Mouse (Mus musculus): Measurements from ENCODE around the gene Rnf113a1. TPM values are rescaled to one million over a fixed set of nuclear protein-coding genes. Genes with fewer than 3 reads are reported as not detected.

The Rnf113a1 gene
- total RNA-seq (2023), result 1.8 to 2.2 TPM (median 2.0 TPM) in 4 replicates

GRCm38 (mm10) chrX:37191105-37191743 lies at the start of gene Rnf113a1, which contains the start of gene Ndufa1:
Rnf113a1 (plus strand) TSS chrX:37191245.
Ndufa1 (minus strand) TSS chrX:37191163.

GRCm38 (mm10) chrX:37168742-37169141 lies 22.3 kb upstream of the Rnf113a1 start, which contains the start of gene Akap14:
Akap14 (minus strand) TSS chrX:37168842.

GRCm38 (mm10) chrX:37210941-37211340 lies 19.9 kb downstream of the Rnf113a1 start, which contains the start of gene Gm9:
Gm9 (minus strand) TSS chrX:37211041.

GRCm38 (mm10) chrX:37222158-37222557 lies 31.1 kb downstream of the Rnf113a1 start, which contains the start of gene Rhox1:
Rhox1 (minus strand) TSS chrX:37222258.

Other genes with a start within 250 kb of the Rnf113a1 start
- gene Sept6, start 199.5 kb upstream of the Rnf113a1 start, total RNA-seq (2023), result 99.3 to 110 TPM (median 108 TPM) in 4 replicates
- gene Sowahd, start 142.4 kb upstream of the Rnf113a1 start, total RNA-seq (2023), result not detected in 4 replicates
- 1,288 to 1,425 TPM (median 1,387 TPM) in 4 replicates for gene Rpl39, start 105.8 kb upstream of the Rnf113a1 start, total RNA-seq (2023)
- 43.7 to 54.3 TPM (median 49.9 TPM) in 4 replicates for gene Upf3b, start 80.9 kb upstream of the Rnf113a1 start, total RNA-seq (2023)
- 14.2 to 18.0 TPM (median 16.2 TPM) in 4 replicates for gene Nkap, start 64.5 kb upstream of the Rnf113a1 start, total RNA-seq (2023)
- gene Akap14, start 22.4 kb upstream of the Rnf113a1 start, total RNA-seq (2023), result not detected in 4 replicates
- gene Ndufa1, start 82 bp upstream of the Rnf113a1 start, total RNA-seq (2023), result 73.3 to 99.4 TPM (median 92.4 TPM) in 4 replicates
- gene Gm9, start 19.8 kb downstream of the Rnf113a1 start, total RNA-seq (2023), result not detected in 4 replicates
- gene Rhox1, start 31.0 kb downstream of the Rnf113a1 start, total RNA-seq (2023), result not detected in 4 replicates
- gene Rhox2a, start 53.7 kb downstream of the Rnf113a1 start, total RNA-seq (2023), result not detected in 4 replicates
- gene Rhox3a, start 58.7 kb downstream of the Rnf113a1 start, total RNA-seq (2023), result not detected in 4 replicates
- not detected in 4 replicates for gene Rhox4a, start 74.1 kb downstream of the Rnf113a1 start, total RNA-seq (2023)
- not detected in 4 replicates for gene Rhox3a2, start 188.8 kb downstream of the Rnf113a1 start, total RNA-seq (2023)
- gene Rhox4a2, start 199.6 kb downstream of the Rnf113a1 start, total RNA-seq (2023), result not detected in 4 replicates
- gene Rhox2b, start 220.8 kb downstream of the Rnf113a1 start, total RNA-seq (2023), result not detected in 4 replicates
- gene Rhox4b, start 241.2 kb downstream of the Rnf113a1 start, total RNA-seq (2023), result not detected in 4 replicates